ENCODE assay signal across 9 mouse cellular contexts in genomic region chr12:32989731-32990130, GRCm38 (mm10). TPM values are rescaled to one million over a fixed set of nuclear protein-coding genes. Genes with fewer than 3 reads are reported as not detected.
A peak's percentile ranks its signal among the peaks of the same experiment; 100 is the strongest.
DNase-seq lines count a peak whose midpoint lies in the region; ATAC-seq and TF ChIP-seq lines count a peak whose summit lies in the region.
"Had no signal": no experiment of that assay in that cellular context is flagged by ENCODE, and none has a peak within 500 bp of the region (broad histone marks: within the 10 kb centered on the region; RNA-seq: fewer than 3 reads in every experiment).

No protein-coding gene starts in this region.

- intact Hi-C loops in heart, adult 2 months (cut with DNase I) = no loop called here

- TF ChIP-seq EP300 in heart, adult 2 months (IDR thresholded peaks at IDR 0.05; ENCODE audit: insufficient read depth, low read depth, low read length) = no peak

- peak; percentile 73 for ATAC-seq in limb, embryonic 14.5 days (ENCODE audit: low FRiP score, low read depth)
- ATAC-seq in erythroid progenitor cell, adult 5-6 weeks (replicated peaks; ENCODE audit: low FRiP score, poor library complexity, severe bottlenecking) = no peak

- no peak overlapping the region for H3K4me2 ChIP-seq in limb, embryonic 14.5 days (replicated peaks; ENCODE audit: low read depth, low read length, severe bottlenecking)
- H3K4me2 ChIP-seq: hindbrain, embryonic 15.5 days had no signal

- H3K9me3 ChIP-seq in limb, embryonic 14.5 days (ENCODE audit: control insufficient read depth, low read length) = no peaks in the 10 kb centered on the region
- H3K9me3 ChIP-seq: hindbrain, embryonic 15.5 days had no signal

- no peak for TF ChIP-seq POLR2A in heart, adult 2 months (IDR thresholded peaks at IDR 0.05; ENCODE audit: insufficient read depth, low read depth, low read length)
- TF ChIP-seq POLR2A in limb, embryonic 14.5 days (IDR thresholded peaks at IDR 0.05; ENCODE audit: borderline replicate concordance, extremely low read depth, insufficient read depth, insufficient read length) = no peak

- H3K9ac ChIP-seq in heart, adult 2 months (ENCODE audit: low read depth, low read length) = no peak overlapping the region
- H3K9ac ChIP-seq in limb, embryonic 14.5 days (ENCODE audit: low read depth, low read length, severe bottlenecking) = no peak overlapping the region
- H3K9ac ChIP-seq: hindbrain, embryonic 15.5 days had no signal

- DNase-seq in adrenal gland, adult 2 months = peak; percentile 16
- no peak for DNase-seq in adrenal gland, postnatal 4 days (ENCODE audit: low spot score in 2 of 2)
- DNase-seq in left cerebral cortex, adult 18-20 months (ENCODE audit: low spot score in 2 of 2) = peak; percentile 27 to 52
- no peak for DNase-seq in left cerebral cortex, adult 11 months (ENCODE audit: low spot score)
- DNase-seq in heart, adult 2 months = peak; percentile 29 to 39
- DNase-seq in limb, embryonic 14.5 days (ENCODE audit: low spot score) = no peak
- DNase-seq in spleen, adult 12 weeks (ENCODE audit: low spot score) = no peak

- no peak overlapping the region for H3K27ac ChIP-seq in heart, adult 2 months
- no peak overlapping the region for H3K27ac ChIP-seq in limb, embryonic 14.5 days (replicated peaks; ENCODE audit: low read depth, low read length)
- H3K27ac ChIP-seq: hindbrain, embryonic 15.5 days had no signal

- no peaks in the 10 kb centered on the region for H3K36me3 ChIP-seq in heart, adult 2 months (ENCODE audit: control insufficient read depth, insufficient read depth, low read length)
- H3K36me3 ChIP-seq in limb, embryonic 14.5 days (ENCODE audit: control insufficient read depth, insufficient read depth, low read length) = no peaks in the 10 kb centered on the region
- H3K36me3 ChIP-seq: hindbrain, embryonic 15.5 days had no signal

- WGBS in heart, adult 2 months = 34% methylated on average over 12 of the region's 12 CpGs
- 53% methylated on average over 12 of the region's 12 CpGs for WGBS in limb, embryonic 14.5 days

- TF ChIP-seq CTCF in heart, adult 2 months (IDR thresholded peaks at IDR 0.05) = no peak

- H3K4me3 ChIP-seq in heart, adult 2 months = no peak overlapping the region
- no peak overlapping the region for H3K4me3 ChIP-seq in limb, embryonic 14.5 days (replicated peaks; ENCODE audit: low read length)
- H3K4me3 ChIP-seq: hindbrain, embryonic 15.5 days had no signal

- H3K27me3 ChIP-seq in heart, adult 2 months (ENCODE audit: control insufficient read depth, insufficient read depth, low read length) = no peaks in the 10 kb centered on the region
- H3K27me3 ChIP-seq in limb, embryonic 14.5 days (ENCODE audit: control insufficient read depth, insufficient read depth, low read length) = no peaks in the 10 kb centered on the region
- H3K27me3 ChIP-seq: hindbrain, embryonic 15.5 days had no signal

- peaks cover 2% of the 10 kb centered on the region; the same call in 1 of the 2 replicates for H3K4me1 ChIP-seq in heart, adult 2 months (ENCODE audit: control insufficient read depth, insufficient read depth, low read length)
- H3K4me1 ChIP-seq in limb, embryonic 14.5 days (ENCODE audit: control insufficient read depth, insufficient read depth, low read length) = 0 out of 2 replicates have a peak, but pooled peaks cover under 1% of the 10 kb centered on the region
- H3K4me1 ChIP-seq: hindbrain, embryonic 15.5 days had no signal

- no peaks in the 10 kb centered on the region for H3K79me2 ChIP-seq in heart, adult 2 months (replicated peaks; ENCODE audit: control insufficient read depth, insufficient read depth, low read length)

RNA-seq across cellular contexts. Expression of gene Sypl, which starts 36.0 kb away (rescaled TPM):
- 100 to 1,000 TPM; 109 to 117 TPM for total RNA-seq in adrenal gland, adult 2 months (2021)
- 27.4 and 41.4 TPM in 2 replicates for polyA plus RNA-seq in adrenal gland, adult 2 months (2012; rRNA removed)
- total RNA-seq in adrenal gland, postnatal 4 days (2021) = 10 to 100 TPM; 81.9 to 88.0 TPM
- total RNA-seq in left cerebral cortex, adult 18-20 months (2021) = 10 to 100 TPM; 37.0 to 37.7 TPM
- total RNA-seq in heart, adult 2 months (2021) = 10 to 100 TPM; 77.8 to 85.5 TPM
- polyA plus RNA-seq in heart, adult 2 months (2012; rRNA removed) = 75.7 and 120 TPM in 2 replicates
- 53.3 and 54.1 TPM in 2 replicates for polyA plus RNA-seq in limb, embryonic 14.5 days (2012; rRNA removed)
- 97.6 and 104 TPM in 2 replicates for polyA plus RNA-seq in limb, embryonic 14.5 days (2014; fragmentation: Nextera tagmentation; extraction: Ambion mirVana)
- 32.1 and 35.6 TPM in 2 replicates for total RNA-seq in erythroid progenitor cell, adult 5-6 weeks (2015; ENCODE audit: low replicate concordance)
- 24.4 and 27.0 TPM in 2 replicates for total RNA-seq in erythroid progenitor cell, adult 5-6 weeks (2017; ENCODE audit: low replicate concordance)

Comparison
In these comparisons a context has a peak if more than half of its experiments do, and no peak if none do; other contexts are left out.
1. DNase-seq: peak in adrenal gland, adult 2 months (single experiment), left cerebral cortex, adult 18-20 months (2 of 2) and heart, adult 2 months (2 of 2); none in adrenal gland, postnatal 4 days (0 of 2), left cerebral cortex, adult 11 months (single experiment), limb, embryonic 14.5 days (single experiment) and spleen, adult 12 weeks (single experiment).